Mouse (Mus musculus): Measurements from ENCODE around the gene Rapgef3.

Rapgef3 gene

DNA sequence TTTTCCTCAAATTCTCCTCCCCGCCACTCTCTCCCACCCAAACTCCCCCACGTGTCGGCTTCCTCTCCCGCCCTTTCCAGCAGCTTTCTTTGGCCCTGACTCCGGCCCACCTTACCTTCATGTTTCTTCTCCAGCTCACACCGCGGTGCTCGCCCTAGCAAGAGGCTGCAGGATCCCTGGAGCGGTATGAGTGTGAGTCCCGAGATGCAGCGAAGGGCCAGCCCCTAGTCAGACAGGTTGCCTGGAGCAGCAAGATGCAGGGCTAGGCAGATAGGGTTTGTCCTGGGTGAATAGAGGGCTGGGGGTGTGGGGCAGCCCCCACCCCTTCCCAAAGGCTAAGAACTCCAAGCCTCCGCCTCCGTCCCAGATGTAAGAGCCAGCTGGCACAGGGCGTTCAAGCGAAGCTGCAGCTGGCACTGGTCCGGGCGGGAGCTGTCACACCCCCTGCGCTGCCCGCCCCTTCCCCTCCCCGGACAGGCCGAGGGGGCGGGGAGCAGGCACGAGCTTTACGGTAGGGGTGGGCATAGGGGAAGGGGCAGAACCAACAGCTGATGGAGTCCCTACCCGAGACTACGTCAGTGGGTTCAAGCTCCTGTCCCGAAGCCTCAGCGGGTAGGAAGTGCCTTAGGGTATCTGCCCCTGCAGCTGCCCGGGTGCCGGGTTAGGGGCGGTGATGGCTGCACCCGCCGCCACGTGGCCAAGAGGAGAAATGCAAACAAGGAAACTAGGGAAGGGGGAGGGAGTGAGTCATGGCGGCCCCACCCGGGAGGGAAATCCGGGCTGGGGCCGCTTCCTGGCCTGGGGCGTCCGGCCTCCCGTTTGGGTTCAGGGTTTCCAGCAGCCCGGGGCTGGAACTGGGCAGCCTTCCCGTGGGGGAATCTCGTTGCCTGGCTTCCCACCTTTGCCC is at the start of gene Rapgef3:
Gene Rapgef3, minus strand, starts transcription at position 693 of the 907 bp plus-strand sequence.
- 1% methylated on average over 43 of the region's 44 CpGs for WGBS

DNA sequence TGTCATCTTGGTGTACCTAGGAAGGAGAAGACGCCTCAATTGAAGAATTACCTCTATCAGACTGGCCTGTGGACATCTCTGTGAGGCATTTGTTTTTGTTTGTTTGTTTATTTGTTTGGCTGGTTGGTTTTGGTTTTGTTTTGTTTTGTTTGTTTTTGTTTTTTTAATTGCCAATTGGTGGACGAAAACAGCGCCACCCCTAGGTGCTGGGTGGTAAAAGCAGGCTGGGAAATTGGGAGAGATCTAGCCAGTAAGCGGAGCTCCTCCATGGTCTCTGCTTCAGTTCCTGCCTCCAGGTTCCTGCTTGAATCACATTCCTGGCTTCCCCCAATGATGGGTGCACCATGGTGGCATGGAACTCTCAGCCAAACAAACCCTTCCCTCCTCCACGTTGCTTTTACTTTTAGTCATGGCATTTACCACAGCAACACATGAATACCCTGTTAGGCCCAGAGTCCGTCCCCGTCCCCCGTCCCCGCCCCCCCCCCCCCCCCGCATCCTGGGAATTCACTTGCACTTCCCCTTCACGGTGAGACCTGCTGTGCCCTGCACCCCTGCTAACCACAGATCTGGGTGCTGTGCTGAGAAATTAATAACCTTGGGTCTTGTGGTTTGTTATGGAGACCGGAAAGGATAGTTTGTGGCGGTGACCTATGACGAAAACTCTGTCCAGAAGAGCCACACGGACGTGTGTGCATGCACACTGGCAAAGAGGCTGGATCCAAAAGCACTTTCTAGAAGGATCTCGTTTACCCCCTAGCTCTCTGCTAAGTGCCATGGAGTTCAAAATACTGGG is 48.6 kb upstream of the Rapgef3 start:
- 89% methylated on average over 17 of the region's 17 CpGs for WGBS

DNA sequence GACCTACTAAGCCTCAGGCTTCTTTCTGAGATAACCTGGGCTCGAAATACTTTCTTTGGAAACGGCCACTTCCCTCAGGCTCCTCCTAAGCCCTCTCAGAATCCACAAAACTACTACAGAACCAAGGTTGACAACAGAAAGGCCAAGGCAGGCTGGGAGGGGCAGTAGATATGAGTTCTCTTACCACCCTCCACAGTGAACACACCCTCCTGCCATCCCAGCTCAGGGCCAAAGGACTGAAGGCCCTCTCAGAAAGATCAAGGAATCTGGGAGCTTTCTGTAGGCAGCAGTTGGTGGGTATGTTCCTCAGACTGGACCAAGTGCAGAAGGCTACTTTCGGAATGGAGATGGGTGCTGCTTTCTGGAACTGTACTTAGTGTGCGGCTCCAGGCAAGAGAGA is 47.5 kb upstream of the Rapgef3 start:
- WGBS, result 93% methylated on average over 4 of the region's 4 CpGs

DNA sequence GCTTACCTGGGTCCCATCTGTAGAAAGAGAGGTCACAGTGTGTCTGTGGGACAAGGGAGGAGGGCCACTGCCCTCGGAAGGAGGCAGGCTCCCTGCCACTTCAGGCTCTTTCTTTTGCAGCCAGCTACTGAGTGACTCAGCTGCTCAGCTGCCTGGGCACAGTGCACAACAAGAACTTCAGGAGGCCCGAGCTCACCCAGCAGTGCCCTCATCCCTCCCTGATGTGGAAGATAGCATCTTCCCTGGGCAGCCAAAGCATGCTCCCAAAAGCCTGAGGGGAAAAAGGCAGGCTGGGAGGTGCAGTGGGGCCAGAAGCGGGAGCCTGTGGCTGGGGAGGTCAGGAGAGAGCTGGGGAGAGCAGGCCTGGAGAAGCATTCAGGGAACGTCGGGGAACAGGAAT is 46.9 kb upstream of the Rapgef3 start:
- 51% methylated on average over 5 of the region's 5 CpGs for WGBS

DNA sequence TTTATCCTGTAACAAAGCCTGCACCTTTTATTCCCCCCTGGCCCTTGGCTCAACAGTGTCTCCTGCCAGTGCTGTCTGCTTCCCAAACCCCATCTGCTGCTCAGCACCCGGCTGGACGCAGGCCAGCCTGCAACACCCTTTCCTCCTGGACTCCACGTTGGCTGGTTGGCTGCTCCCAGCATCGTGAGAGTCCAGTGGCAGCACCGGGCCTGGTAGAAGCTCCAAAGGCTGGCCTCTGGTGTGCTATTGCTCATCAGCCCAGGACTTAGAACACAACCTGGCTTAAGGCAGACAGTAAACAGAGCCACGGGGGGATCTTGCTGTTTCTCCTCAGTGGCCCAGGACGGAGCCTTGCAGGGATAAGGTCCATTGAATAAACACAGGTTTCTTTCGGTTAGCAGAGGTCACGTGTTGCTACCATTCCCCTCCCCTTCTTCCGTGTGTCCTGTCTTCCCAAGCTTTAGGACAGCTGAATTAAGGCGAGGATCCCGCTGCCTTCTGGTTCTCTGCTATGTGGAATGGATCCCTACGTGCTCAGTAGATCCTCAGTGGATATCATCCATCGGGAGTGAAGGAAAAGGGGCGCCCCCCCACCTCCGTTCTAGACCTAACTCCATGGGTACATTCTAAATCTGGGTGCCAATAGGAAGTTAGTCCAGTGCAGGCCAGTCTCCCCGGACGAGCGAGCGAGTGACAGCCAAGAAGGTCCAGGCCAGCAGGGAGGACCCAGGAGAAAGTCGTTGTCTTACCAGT is 45.9 kb upstream of the Rapgef3 start:
- 54% methylated on average over 21 of the region's 21 CpGs for WGBS

DNA sequence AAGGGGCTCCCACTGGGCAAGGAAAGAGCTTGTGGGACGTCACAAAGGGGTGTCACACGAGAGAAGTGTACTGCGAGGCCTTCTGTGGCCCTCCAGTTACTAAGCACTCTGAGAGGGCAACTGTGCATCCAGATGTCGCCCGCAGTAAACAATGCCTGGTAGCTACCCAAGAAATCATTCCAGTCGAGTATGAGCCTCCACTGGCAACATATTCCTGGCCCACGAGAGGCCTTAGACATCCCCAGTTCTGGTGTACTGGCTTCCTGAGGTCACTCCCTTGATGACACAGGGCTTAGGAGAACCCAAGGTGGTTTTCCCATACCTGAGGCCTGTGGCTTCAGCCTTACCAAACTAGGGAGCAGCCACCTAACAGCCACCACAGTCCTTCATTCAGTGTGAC is 45.1 kb upstream of the Rapgef3 start:
- 49% methylated on average over 7 of the region's 7 CpGs for WGBS

DNA sequence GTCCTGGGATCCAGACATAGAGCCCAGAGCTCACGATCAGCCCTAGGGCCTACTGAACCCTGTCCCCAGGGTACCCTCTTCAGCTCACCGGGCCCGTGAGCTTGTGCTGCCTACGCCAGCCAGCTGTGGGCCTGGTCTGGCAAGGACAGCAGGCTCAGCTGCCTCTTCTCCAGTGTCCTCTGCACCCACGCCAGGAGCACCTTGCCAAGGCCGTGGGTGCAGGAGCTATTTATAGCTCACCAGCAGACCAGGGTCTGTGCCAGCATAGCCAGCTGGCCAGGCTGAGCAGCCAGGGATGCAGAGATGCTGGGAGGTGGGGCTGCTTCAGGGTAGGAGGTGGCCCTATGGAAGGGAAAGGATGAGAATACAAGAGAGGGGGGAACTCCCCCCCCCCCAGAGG is 44.4 kb upstream of the Rapgef3 start:
- WGBS, result 20% methylated on average over 6 of the region's 6 CpGs

DNA sequence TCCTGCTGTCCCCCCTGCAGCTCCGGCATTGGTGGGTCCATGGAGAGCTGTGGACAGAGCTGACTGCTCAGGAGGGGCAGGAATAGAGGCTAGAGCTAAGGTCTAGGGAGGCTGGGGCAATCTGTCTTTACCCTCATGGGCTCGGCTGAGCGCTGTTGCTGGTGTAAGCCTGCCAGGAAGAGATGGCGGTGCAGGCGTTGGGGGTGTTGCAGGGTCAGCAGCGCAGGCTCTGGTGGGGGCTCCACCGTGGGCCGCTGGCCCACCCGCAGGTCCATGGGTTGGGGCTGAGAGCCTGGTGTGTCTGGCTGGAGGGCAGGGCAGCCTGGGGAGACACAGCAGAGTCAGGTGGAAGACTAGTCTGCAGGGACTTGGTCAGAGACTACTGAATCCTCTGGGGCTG is 43.5 kb upstream of the Rapgef3 start:
- 91% methylated on average over 9 of the region's 9 CpGs for WGBS

DNA sequence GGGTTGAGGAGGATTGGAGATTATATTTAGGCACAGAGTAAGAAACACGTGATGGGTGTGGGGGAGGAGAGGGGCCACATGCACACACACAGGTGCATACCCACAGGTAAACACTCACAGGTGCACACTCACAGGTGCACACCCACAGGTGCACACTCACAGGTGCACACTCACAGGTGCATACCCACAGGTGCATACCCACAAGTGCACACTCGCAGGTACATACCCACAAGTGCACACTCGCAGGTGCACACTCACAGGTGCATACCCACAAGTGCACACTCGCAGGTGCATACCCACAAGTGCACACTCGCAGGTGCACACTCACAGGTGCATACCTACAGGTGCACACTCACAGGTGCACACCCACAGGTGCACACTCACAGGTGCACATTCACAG is 42.6 kb upstream of the Rapgef3 start:
- 83% methylated on average over 5 of the region's 5 CpGs for WGBS

DNA sequence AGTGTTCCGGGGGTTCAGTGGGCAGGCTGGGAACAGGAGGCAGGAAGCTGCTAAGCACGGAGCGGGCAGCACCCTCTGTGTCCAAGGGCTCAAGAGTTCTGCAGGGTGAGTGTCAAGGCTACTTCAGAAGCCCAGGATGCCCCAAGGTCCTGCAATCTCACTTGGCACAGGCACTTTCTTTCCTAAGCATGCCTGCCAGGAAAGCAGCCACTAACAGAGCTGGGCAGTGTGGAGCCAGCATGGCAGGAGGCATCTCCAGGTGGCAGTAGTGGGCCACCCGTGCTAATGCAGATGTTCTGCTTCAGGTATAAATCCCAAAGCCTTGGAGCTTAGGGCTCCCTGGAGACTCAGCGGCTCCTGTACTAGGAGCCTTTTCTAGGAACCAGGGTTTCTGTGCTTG is 42.2 kb upstream of the Rapgef3 start:
- 85% methylated on average over 5 of the region's 5 CpGs for WGBS

DNA sequence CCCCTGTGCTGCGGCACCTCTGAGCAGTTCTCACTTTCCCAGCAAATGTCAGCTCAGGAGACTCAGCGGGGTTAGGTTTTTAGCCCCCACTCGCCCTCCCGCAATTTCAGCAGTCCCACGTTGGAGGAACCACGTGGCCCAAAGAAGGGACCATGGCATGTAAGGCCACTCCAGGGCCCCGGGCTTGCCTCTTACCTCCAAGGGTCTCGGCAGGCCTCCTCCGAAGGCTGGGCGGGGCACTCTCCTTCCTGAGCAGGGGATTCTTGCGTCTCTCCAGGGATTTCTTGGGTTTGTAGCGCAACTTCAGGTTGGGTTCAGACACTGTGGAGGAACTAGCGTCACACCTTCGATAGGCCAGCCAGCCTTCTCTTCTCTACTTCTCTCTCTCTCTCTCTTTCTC is 41.4 kb upstream of the Rapgef3 start:
- 89% methylated on average over 14 of the region's 14 CpGs for WGBS

DNA sequence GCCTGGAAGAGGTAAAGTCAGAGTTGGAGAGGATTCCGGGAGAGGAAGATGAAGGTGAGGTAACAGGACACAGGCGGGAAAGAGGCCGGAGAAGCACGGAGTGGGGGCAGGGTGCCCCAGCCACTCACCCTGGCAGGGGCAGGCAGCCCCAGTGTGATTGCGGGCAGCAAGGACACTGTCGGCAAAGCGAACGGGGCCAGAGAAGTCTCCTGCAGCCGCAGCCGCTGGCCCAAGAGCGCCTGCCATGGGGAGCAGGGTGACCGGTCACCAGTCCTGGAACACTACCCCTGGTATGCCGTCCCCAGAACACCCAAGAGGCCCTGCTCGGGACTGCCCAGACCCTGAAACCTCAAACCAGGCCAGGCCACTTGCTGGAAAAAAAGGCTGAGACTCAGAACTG is 40.8 kb upstream of the Rapgef3 start:
- 96% methylated on average over 14 of the region's 14 CpGs for WGBS

DNA sequence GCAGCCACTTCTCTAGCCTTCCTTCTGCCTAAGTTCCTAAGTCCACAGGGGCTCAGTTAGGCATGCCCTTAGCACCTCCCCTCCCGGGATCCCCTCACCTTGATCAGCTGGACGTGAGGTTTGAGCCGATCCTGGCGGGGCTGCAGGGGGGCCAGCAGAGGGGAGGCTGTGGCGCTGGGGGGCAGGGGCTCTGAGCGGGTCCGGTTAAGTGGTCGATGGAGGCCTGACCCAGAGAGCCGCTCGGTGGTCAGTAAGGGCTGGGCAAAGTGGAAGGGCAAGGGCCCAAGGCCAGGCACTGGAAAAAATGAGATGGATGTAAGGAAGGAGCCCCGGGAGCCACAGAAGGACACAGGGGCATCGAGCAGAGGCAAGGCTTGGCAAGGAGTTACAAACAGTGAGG is 40.1 kb upstream of the Rapgef3 start:
- 88% methylated on average over 12 of the region's 12 CpGs for WGBS

DNA sequence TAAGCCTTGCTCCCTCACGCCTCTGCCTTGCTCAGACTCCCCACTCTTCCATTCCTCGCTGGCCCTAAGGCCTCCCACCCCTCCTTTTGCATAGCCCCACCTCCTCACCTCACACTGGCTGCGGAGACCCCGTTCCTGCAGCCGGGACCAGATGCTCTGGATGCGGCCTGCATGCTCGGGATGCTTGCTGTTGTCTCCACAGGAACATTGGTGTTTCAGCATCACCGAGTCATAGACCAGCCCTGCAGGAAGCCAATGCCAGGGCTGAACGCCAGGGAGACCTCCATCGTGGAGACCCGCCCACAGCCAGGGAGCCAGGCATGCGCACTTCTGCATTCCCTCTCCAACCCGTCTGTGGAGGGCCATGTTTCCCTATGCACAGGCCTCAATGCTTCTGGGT is 34.8 kb upstream of the Rapgef3 start:
- 59% methylated on average over 13 of the region's 13 CpGs for WGBS

DNA sequence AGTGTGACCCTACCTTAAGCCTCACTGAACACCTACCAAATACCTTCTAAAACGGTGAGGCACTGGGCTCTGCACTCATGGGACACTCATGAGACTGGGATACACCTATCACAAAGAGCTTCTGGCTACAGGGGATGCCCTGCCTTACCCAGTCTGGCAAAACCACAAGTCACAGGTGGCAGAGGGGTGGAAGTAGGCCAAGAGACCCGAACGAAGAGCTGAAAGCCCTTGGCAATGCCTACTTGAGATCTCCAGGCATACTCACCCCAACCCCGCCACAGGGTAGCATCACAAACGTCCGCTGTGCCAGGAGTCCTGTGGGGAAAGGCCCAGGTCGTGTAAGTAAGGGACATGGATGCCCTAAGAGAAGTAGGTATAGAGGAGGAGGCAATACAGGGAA is 34.0 kb upstream of the Rapgef3 start:
- WGBS, result 75% methylated on average over 7 of the region's 7 CpGs

DNA sequence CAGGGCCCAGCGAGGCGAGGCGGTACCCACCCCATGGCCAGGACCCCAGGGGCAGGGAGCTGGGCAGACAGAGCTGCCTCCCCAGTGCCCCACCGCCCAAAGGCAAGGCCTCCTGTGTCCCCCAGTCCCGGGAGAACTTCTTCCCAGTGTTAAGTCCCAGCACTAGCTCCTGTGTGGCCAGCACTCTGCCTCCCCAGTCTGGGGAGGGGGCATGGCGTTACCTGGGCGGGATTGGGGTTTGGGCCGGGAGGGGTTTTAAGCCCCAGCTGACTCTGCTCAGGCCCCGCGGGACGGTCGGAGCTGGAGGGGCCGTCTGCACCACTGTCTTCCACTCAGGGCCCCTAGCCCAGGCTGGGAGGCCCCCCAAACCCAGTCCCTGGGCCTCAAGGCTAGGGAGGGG is 33.1 kb upstream of the Rapgef3 start:
- WGBS, result 90% methylated on average over 13 of the region's 13 CpGs

DNA sequence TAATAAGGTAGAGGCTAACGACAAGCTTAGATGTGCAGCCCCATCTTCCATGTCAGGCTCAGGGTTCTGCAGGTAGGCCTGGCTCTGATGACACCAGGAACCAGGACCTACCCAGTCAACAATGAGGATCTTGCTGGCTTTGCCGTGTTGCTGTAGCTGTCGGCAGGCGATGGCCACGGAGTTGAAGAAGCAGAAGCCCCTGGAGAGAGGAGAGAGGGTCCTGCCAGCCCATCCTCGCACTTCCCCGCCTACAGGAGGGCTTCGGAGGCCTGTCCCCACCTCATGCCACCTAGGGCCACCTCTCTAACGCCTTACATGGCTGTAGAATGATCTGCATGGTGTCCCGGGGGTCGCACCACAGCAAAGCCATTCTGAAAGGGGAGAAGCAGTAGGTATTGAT is 31.7 kb upstream of the Rapgef3 start:
- WGBS, result 86% methylated on average over 11 of the region's 11 CpGs

DNA sequence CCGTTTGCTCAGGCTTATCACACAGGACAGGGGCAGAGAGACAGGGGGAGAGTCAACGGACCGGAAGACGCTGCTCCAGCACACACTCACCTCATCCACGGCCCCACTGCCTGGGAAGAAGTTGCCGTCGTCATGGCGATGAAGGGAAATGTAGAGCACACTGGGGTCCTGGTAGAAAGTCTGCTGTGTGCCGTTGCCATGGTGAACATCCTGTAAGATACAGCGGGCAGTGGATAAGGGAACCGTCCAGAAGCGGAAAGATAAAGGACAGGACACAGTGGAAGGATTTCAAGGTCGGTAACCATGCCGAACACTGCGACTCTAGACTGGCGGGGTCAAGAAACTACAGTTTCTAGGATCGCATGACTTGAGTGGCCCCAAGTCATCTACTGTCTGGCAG is 30.4 kb upstream of the Rapgef3 start:
- 46% methylated on average over 17 of the region's 17 CpGs for WGBS

DNA sequence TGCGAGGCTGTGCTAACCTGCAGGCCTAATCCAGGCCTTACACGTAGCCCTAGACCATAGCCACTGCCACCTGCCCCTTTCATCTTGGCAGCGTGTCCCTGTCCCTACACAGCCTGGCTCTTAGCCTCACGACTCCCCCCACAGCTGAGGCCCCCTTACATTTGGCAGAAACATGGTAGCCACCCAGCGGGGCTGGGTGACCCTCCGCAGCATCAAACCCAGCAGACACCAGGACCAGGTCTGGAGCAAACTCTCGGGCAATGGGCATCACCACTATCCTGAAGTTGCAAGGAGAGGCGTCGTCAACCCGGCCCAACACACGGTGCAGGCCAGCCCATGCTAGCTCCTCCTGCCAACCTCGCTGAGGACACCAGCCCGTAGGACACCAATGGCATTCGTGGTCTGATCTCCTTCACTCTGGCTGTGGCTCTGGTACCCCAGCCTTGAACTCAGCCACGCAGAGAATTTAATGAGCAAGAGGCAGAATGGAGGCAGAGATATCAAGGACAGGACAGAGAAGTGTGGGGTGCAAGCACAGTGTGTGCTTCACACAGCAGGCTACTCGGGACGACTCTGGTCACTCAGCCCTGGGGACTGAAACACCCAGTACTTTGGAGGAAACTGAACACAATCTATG is 29.0 kb upstream of the Rapgef3 start:
- 94% methylated on average over 17 of the region's 17 CpGs for WGBS

DNA sequence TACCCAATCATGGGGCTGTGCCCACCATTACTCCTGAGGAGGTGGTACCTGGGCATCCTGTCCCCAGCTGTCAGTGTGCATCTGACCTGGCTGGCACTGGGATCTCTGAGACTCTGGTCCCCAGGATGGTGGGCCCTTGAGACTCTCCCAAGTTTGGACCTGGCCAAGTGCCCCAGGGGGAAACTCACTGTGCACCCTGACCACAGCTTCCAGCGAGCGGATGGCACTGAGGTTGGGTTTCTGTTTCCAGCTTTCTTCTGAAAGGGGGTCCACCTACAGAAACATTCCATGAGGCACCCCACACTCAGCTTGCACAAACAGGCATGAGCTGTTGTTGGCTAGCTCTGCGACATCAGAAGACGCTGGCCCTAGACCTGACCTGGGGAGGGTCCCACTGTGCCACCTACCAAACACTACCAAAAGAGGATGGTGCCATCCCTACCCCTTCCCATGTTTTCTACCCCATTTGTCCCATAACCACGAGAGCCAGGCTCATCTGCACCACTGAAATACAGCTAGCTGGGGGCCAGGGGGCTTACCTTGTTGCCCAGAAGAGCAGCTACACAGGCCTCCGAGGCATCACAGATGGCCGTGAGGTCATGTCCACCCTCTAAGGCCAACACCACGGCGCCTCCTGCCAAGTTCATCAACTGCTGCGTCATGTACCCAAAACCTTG is 27.9 kb upstream of the Rapgef3 start:
- WGBS, result 95% methylated on average over 10 of the region's 10 CpGs

DNA sequence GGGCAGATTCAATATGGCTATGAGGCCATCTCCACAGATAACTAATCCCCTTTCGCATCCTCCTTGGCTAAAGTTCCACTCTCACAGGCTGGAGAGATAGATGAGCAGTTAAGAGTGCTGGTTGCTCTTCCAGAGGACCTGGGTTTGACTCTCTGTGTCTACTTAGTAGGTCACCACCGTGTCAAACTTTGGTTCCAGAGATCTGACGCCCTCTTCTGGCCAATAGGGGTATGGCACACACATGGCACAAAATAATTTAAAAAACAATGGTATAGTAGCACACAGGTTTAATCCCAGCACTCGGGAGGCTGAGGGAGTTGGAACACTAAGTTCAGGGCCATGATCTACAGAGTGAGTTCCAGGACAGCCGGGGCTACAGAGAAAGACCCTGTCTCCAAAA is 26.5 kb upstream of the Rapgef3 start:
- 72% methylated on average over 5 of the region's 5 CpGs for WGBS
